Mouse (Mus musculus): ENCODE results near the gene Esrp2. TPM values are rescaled to one million over a fixed set of nuclear protein-coding genes. Genes with fewer than 3 reads are reported as not detected.

The Esrp2 gene
- polyA plus RNA-seq, 1 experiment from 2014 or later: 24.0 TPM

DNA sequence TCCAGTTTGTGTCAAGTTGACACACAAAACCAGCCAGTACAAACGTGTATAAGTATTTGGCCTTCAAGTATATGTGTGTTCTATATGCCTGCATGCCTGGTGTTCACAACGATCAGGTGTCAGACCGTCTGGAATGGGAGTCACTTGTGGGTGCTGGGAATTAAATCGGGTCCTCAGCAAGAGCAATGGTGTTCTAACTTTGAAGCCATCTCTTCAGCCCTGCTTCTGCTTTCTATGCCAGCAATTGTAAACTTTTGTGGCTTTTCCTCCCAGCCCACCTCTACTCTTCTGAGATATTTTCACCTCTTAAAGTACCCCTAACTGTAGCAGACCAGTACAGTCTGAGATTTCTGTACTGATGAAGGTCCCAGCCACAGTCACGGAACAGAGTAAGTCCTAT is 3.4 kb upstream of the Esrp2 start:
- DNase-seq (no peak), ATAC-seq (no peak)
- peaks cover 13% of the 10 kb centered on the region for H3K4me1 ChIP-seq (ENCODE audit: insufficient read depth)
- no peaks in the 10 kb centered on the region for H3K9me3 ChIP-seq (ENCODE audit: low read length)
- H3K4me2 ChIP-seq (ENCODE audit: low read depth, low read length): no peak overlapping the region
- H3K27ac ChIP-seq (ENCODE audit: low read depth): no peak overlapping the region
- H3K36me3 ChIP-seq (replicated peaks; ENCODE audit: insufficient read depth, low read length): no peaks in the 10 kb centered on the region
- H3K4me3 ChIP-seq (ENCODE audit: low read depth, low read length): no peak overlapping the region
- peaks cover 32% of the 10 kb centered on the region for H3K27me3 ChIP-seq (ENCODE audit: insufficient read depth, low read length)
- 64% methylated on average over 5 of the region's 5 CpGs for WGBS (ENCODE audit: insufficient replicate concordance)
- TF ChIP-seq CTCF (IDR thresholded peaks at IDR 0.05; ENCODE audit: low read depth) (no peak), EP300 (IDR thresholded peaks at IDR 0.05; ENCODE audit: low read depth) (no peak)
- no peak overlapping the region for H3K9ac ChIP-seq (replicated peaks)

DNA sequence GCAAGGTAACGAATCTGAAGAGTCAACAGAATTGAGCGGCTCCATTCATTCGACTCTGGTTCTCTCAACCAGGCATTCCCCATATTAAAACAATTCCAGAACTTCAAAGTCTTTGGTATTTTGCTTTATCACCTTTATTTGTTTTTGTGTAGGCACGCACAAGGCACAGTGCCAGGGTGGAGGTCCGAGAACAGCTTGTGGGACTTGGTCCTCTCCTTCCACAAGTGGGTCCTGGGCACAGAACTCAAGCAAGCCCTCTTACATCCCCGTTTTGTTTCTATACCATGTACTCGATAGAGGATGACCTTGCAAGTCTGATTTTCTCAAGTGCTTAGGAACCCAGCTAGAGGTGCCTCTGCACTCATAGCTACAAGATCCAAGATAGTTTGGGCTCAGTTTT is 1.8 kb upstream of the Esrp2 start:
- peak overlapping the region; percentile 96 for H3K27ac ChIP-seq (ENCODE audit: low read depth)
- WGBS (ENCODE audit: insufficient replicate concordance): 17% methylated on average over 7 of the region's 7 CpGs

DNA sequence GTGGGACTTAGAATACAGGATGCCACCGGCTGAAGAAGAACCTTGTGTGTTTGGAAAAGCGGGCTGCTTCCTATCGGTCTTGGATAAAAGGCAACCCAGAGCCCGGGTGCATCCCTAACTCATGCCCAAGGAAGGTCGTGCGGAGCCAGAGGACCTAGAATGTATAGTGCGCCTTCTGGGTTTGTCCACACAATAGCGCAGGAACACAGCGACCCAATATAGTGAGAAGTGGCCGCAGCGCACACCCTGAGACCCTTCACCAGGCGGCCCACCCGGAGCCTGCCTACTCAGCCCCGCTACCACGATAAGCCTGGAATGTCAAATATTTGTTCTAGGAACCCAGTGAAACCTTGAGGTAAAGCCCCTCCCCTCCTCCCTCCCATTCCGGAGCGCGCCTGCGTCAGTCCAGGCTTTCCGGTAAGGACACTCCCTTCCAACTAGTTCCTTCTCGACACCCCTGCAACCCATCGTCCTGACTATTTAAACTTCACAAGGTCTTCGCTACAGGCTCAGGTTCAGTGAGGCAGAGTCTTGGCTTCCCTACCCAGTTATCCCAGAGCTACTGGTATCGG is 1.2 kb upstream of the Esrp2 start:
- no peak for TF ChIP-seq CTCF (IDR thresholded peaks at IDR 0.05; ENCODE audit: low read depth)
- TF ChIP-seq EP300 (IDR thresholded peaks at IDR 0.05; ENCODE audit: low read depth): no peak
- H3K27me3 ChIP-seq (ENCODE audit: insufficient read depth, low read length): peaks cover 41% of the 10 kb centered on the region

More for the DNA sequence above, 1.8 kb upstream of the Esrp2 start:
- peaks cover 13% of the 10 kb centered on the region for H3K4me1 ChIP-seq (ENCODE audit: insufficient read depth)
- TF ChIP-seq EP300 (IDR thresholded peaks at IDR 0.05; ENCODE audit: low read depth): no peak
- TF ChIP-seq CTCF (IDR thresholded peaks at IDR 0.05; ENCODE audit: low read depth): no peak
- H3K9me3 ChIP-seq (ENCODE audit: low read length): no peaks in the 10 kb centered on the region
- 0 out of 2 replicates have a peak, but pooled peaks cover 1% of the 10 kb centered on the region for H3K36me3 ChIP-seq (replicated peaks; ENCODE audit: insufficient read depth, low read length)
- ATAC-seq (no peak), DNase-seq (no peak)
- H3K4me3 ChIP-seq (ENCODE audit: low read depth, low read length): peak overlapping the region; percentile 69
- H3K9ac ChIP-seq (replicated peaks): peak overlapping the region; percentile 86
- H3K27me3 ChIP-seq (ENCODE audit: insufficient read depth, low read length): peaks cover 41% of the 10 kb centered on the region
- peak overlapping the region; percentile 82 for H3K4me2 ChIP-seq (ENCODE audit: low read depth, low read length)

DNA sequence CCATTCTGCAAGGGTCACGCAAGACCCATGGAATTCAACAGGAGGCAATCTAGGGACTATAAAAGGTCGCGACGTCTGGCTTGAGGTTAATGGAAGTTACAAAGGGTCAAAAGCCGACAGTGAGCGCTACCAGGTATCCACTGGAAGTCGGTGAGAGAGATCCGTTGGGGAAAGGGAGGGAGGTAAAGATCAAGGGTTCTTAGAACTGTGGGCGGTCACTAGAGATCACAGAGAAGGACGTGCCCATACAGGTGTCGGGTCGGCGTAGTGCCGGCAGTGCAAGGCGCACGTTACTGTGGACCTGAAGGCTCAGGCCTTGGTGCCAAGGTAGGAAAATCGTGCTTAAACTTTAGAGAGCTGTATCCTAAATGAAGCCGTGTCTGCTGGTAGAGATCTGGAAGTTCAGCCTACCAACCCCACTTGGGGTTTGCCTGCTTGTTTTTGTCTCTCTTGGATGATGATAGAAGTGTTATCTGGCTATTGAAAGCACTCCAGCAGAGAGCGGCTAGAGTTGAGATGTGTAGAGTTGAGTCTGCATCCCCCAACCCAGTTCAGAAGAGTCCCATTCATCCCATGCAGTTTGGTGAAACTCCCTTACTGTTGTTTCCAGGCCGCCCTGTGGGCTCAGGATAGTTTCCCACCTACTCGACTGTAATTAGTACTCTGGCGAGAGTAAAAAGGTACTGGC is 588 bp upstream of the Esrp2 start:
- H3K27me3 ChIP-seq (ENCODE audit: insufficient read depth, low read length): peaks cover 41% of the 10 kb centered on the region
- ATAC-seq: no peak

More for the DNA sequence above, 1.2 kb upstream of the Esrp2 start:
- peak overlapping the region; percentile 86 for H3K9ac ChIP-seq (replicated peaks)
- H3K9me3 ChIP-seq (ENCODE audit: low read length): no peaks in the 10 kb centered on the region
- ATAC-seq (no peak), DNase-seq (peak; percentile 82)
- H3K36me3 ChIP-seq (replicated peaks; ENCODE audit: insufficient read depth, low read length): peaks cover 6% of the 10 kb centered on the region
- peaks cover 13% of the 10 kb centered on the region for H3K4me1 ChIP-seq (ENCODE audit: insufficient read depth)
- H3K4me2 ChIP-seq (ENCODE audit: low read depth, low read length): peak overlapping the region; percentile 82
- peak overlapping the region; percentile 69 for H3K4me3 ChIP-seq (ENCODE audit: low read depth, low read length)
- WGBS (ENCODE audit: insufficient replicate concordance): under 1% methylated on average over 24 of the region's 24 CpGs
- peak overlapping the region; percentile 96 for H3K27ac ChIP-seq (ENCODE audit: low read depth)

DNA sequence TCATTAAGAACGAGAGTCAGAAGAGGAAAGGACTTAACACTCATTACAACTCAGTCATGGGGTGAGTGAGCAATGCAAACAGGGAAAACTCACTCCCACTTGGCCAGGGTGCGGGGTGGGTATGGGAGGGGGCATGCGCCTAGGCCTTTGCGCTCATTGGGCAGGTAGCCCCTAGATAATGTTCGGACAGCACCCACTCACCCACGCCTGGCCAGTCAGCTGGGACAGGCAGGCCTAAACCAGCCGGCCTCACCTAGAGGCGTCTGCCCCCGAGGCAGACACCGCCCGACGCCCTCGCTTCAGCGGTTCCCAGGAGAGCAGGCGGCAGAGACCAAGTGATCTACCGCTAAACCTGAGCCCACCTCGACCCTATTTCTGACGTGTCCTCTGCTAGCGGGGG is 1.1 kb downstream of the Esrp2 start:
- ATAC-seq: peak; percentile 50
- 8% methylated on average over 19 of the region's 19 CpGs for WGBS (ENCODE audit: insufficient replicate concordance)
- peak overlapping the region; percentile 86 for H3K9ac ChIP-seq (replicated peaks)

More for the DNA sequence above, 588 bp upstream of the Esrp2 start:
- Histone ChIP-seq H3K36me3 (replicated peaks; ENCODE audit: insufficient read depth, low read length) (peaks cover 13% of the 10 kb centered on the region), H3K4me3 (ENCODE audit: low read depth, low read length) (peak overlapping the region; percentile 69), H3K9me3 (ENCODE audit: low read length) (no peaks in the 10 kb centered on the region), H3K4me2 (ENCODE audit: low read depth, low read length) (peak overlapping the region; percentile 82), H3K4me1 (ENCODE audit: insufficient read depth) (peaks cover 13% of the 10 kb centered on the region), H3K9ac (replicated peaks) (peak overlapping the region; percentile 86), H3K27ac (ENCODE audit: low read depth) (peak overlapping the region; percentile 96)
- WGBS (ENCODE audit: insufficient replicate concordance): 5% methylated on average over 22 of the region's 22 CpGs
- TF ChIP-seq EP300 (IDR thresholded peaks at IDR 0.05; ENCODE audit: low read depth): no peak
- DNase-seq: no peak

DNA sequence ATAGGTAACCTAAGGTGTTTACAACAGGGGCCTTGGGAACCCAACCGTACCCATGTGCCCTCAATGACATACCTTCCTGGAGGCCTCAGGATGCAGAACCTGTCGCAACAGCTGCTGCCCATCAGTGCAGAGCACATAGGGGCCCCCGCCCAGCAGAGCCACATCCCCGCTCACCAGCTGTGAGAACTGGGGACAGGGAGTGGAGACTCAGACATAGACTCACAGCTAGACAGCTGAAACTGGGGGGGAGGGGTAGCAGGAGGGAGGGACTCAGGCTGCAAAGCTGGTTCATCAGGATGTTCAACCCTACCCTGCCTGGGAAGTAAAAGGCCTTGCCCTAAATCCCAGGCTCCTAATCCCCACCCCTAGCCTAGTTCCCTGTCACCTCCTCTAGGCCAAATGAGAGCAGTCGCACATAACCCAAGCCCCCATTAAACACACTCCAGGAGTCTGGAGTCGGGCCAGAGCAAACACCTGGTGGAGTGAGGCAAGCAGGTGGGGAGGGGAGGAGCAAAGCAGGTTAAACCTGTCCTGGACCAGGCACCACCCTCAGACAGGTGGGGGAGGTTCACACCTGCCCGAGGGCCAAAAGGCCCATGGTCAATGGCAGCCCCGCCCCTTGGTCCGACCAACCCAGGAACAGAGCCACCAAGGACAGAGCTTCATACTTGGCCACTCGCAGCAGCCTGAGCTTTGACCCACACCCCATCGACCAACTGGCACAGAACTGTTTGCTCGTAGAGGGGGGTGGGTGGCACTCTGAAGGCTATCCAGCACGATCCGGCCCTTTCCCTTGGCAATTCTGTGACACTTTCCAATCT is 1.8 kb downstream of the Esrp2 start:
- DNase-seq (peak; percentile 86), ATAC-seq (peak; percentile 79)
- Histone ChIP-seq H3K4me2 (ENCODE audit: low read depth, low read length) (peak overlapping the region; percentile 49), H3K9ac (replicated peaks) (peak overlapping the region; percentile 86), H3K27ac (ENCODE audit: low read depth) (peak overlapping the region; percentile 96), H3K4me1 (ENCODE audit: insufficient read depth) (peaks cover 14% of the 10 kb centered on the region), H3K9me3 (ENCODE audit: low read length) (no peaks in the 10 kb centered on the region), H3K4me3 (ENCODE audit: low read depth, low read length) (peak overlapping the region; percentile 69), H3K36me3 (replicated peaks; ENCODE audit: insufficient read depth, low read length) (peaks cover 32% of the 10 kb centered on the region), H3K27me3 (ENCODE audit: insufficient read depth, low read length) (peaks cover 41% of the 10 kb centered on the region)
- TF ChIP-seq EP300 (IDR thresholded peaks at IDR 0.05; ENCODE audit: low read depth) (peak; percentile 87), CTCF (IDR thresholded peaks at IDR 0.05; ENCODE audit: low read depth) (no peak)
- WGBS (ENCODE audit: insufficient replicate concordance): 26% methylated on average over 14 of the region's 14 CpGs

More for the DNA sequence above, 1.1 kb downstream of the Esrp2 start:
- no peak for TF ChIP-seq CTCF (IDR thresholded peaks at IDR 0.05; ENCODE audit: low read depth)
- no peak for TF ChIP-seq EP300 (IDR thresholded peaks at IDR 0.05; ENCODE audit: low read depth)
- peak; percentile 67 for DNase-seq
- Histone ChIP-seq H3K36me3 (replicated peaks; ENCODE audit: insufficient read depth, low read length) (peaks cover 29% of the 10 kb centered on the region), H3K4me3 (ENCODE audit: low read depth, low read length) (peak overlapping the region; percentile 69), H3K9me3 (ENCODE audit: low read length) (no peaks in the 10 kb centered on the region), H3K4me2 (ENCODE audit: low read depth, low read length) (peak overlapping the region; percentile 82), H3K4me1 (ENCODE audit: insufficient read depth) (peaks cover 14% of the 10 kb centered on the region), H3K27ac (ENCODE audit: low read depth) (peak overlapping the region; percentile 96), H3K27me3 (ENCODE audit: insufficient read depth, low read length) (peaks cover 41% of the 10 kb centered on the region)

Measured in liver, postnatal 0 days (tissue).